Mouse (Mus musculus) right cerebral cortex, adult 18-20 months (tissue): Measurements from ENCODE around the gene Pinlyp.
"Not testable (repeated sequence)": the region's sequence is repeated elsewhere in the genome, so short reads cannot be mapped to it uniquely, and the experiment has no call there.

Source experiments
- DNase-seq: peaks from one replicate; pipeline ENCODE4 v3.0.0; 2022; ENCODE audit warnings: mixed read lengths

The Pinlyp gene

DNA sequence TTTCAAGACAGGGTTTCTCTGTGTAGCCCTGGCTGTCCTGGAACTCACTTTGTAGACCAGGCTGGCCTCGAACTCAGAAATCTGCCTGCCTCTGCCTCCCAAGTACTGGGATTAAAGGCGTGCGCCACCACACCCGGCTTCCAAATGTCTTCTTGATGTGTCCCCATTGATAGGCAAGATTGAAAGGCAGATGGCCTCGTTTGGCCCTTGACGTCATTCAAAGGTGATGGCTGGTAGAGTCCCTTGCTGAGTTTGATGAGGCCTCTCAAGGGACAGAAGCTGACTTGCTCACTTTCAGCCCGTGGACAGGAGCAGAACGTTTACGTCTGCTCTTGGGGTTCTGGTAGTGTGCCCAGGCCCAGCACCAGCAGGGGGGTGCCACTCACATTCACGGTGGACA is 25.9 kb downstream of the Pinlyp start:
- DNase-seq: not testable (repeated sequence)

GRCm38 (mm10) chr7:24519130-24519529 is 26.8 kb downstream of the Pinlyp start:
- no peak for DNase-seq

DNA sequence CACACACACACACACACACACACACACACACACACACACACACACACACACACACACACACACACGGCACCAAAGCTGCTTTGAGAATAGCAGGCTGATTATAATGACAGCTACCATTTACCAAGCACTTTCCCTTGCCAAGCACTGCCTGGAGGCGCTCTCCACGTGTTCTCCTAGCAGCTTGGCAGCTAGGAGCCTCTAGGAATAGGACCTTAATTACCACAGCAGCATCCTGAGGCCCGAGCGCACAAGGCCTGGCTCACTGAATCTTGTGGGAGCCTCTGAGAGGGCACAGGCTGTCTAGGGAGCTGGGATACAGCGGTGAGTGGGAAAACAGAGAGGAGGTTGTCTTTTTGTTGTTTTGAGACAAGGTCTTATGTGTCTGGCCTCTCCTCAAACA is 28.3 kb downstream of the Pinlyp start:
- DNase-seq: peak; percentile 77

DNA sequence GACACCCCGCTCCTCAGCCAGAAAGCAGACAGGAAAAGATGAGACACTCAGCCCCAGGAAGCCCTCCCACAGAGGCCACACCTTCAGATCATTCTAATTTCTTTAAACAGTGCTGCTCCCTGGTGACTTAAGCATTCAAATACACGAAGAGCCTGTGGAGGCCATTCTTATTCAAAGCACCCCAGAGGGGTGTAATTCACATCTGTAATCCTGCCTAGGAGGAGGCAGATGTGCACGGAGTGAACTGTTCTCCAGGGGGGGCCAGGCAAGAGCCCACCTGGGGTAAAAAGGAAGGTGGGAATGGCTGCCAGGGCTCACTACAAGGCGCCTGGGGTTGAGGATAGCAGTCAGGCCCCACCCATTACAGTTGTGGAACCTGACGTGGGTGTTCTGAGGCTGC is 28.8 kb downstream of the Pinlyp start:
- DNase-seq: no peak

GRCm38 (mm10) chr7:24516319-24516718 is 29.6 kb downstream of the Pinlyp start:
- DNase-seq: not testable (repeated sequence)

DNA sequence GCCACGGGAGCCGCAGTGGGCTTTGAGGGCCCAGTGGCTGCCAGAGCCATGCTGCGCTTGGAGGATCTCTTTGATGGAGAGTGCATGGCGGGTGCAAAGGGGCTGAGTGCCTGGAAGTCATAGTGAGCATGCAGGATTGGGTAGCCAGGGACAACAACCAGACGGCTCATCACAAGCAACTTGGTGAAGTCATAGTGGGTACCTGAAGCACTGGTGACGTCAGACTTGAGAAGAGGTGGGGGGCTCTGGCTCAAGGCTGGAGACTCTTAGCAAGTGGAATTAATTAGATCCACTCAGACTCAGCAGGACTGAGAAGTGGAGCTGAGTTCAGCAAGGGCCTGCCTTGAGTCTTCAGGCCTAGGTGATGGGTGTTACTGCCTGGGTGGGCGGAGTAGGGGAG is 33.6 kb downstream of the Pinlyp start, which contains the start of gene AC161166.1:
Gene AC161166.1 (minus strand): TSS at position 101 of the 400 bp plus-strand sequence.
- DNase-seq: no peak

DNA sequence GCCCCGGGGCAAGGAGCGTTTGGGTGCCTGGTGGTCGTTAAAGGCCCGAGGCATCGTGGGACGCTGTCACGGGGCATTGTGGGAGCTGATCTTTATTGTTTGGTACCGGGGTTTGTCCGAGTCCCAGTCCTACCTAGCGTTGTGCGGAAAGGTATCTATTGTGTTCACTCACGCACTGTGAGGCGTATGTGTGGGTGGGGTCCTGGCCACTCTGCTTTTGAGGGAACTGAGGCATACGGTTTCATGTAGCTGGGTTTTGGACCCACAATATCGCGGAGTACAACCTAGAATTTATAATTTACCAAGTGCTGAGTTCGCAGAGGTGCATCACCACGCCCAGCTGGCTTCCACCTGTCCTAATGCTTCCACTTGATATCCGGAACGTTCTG is 38.2 kb downstream of the Pinlyp start:
- no peak for DNase-seq

DNA sequence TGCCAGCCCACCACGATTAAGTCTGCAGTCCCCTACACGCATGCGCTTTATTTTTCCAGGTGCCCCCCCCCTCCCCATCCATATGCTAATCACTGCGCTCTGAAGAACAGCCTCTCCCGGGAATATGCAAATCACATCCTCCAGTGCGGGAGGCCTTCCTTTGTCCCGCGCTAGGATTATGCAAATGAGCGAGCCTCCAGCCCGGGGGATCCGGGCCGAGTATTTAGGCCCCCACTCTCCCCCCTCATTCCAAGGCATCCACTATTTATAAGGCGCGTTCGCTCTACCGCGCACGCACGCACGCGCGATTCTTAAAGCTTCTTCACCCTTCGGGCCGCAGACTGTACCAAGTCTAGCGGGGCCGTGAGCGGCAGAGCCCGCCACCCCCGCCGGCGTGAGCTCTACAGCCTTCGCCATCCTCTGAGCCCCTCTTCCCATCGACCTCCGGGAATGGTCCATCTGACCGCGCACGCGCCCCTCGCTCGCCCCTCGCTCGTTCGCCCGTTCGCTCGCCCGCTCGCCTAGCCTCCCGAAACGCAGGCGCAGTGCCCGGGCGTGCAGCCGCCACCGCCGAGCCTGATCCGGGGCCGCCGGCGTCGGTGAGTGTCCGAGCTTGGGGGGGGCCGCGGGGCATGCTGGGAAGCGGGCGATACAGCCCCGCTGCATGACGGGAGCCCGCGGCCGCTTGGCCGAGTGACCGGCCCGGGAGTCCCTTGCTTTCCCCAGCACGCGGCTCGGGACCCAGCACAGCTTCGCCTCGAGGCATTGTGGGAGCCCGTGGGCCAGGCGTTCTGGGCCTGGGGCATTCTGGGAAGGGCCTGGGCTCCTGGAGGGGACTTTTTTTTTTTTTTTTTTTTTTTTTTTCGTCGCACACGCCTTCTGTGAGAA is 38.8 kb downstream of the Pinlyp start, which contains the start of gene Zfp428:
Gene Zfp428 (plus strand): TSS at position 169 of the 888 bp plus-strand sequence.
- DNase-seq: peak; percentile 89

DNA sequence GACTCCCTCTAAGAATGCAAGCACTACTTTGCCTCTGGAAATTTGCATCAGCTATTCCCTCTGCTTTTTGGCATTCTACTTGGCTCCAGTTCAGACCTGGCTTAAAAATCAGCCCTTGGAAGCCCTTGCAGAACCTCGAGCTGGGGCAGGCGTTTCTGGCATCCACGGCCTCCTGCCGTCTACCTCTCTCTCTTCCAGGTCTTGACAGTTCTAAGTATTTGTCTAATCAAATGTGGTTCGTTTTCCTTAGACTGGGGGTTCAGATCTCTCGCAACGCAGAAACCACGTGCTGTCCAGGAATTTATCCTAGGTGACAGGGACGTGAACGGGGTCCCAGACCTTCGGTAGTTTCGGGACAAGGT is 39.5 kb downstream of the Pinlyp start:
- peak; percentile 63 for DNase-seq

GRCm38 (mm10) chr7:24506065-24506459 is 39.9 kb downstream of the Pinlyp start:
- no peak for DNase-seq

GRCm38 (mm10) chr7:24505447-24506064 is 40.4 kb downstream of the Pinlyp start:
- no peak for DNase-seq

GRCm38 (mm10) chr7:24504868-24505267 is 41.0 kb downstream of the Pinlyp start:
- DNase-seq: no peak

DNA sequence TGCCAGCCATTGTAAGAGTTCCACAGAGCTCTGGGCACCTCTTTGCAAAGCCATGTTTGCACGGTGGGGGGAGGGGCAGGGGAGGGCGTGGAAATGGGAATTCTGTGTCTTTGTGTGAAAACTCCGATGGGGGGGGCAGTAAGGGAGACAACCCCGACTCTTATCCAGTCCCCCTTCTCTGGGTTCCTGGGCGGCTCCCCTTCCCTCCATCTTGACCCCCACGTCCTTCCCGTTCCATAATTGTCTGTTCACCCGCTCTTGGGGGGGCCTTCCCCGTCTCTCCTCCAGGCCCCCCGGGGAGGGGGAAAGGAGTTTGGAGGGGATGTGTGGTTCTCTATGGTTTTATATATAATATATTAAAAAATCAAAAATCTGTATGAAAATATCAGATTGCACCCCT is 41.9 kb downstream of the Pinlyp start:
- DNase-seq: no peak

GRCm38 (mm10) chr7:24501492-24501891 is 44.4 kb downstream of the Pinlyp start:
- DNase-seq: no peak

GRCm38 (mm10) chr7:24500929-24501328 is 45.0 kb downstream of the Pinlyp start:
- DNase-seq: no peak

GRCm38 (mm10) chr7:24499856-24500577 is 45.9 kb downstream of the Pinlyp start:
- no peak for DNase-seq
